Mouse (Mus musculus) heart, adult 2 months (tissue): ENCODE measurements around the gene Mrpl48. TPM values are rescaled to one million over a fixed set of nuclear protein-coding genes. Genes with fewer than 3 reads are reported as not detected.

ENCODE experiments used
- DNase-seq, 2 experiments: peaks; one replicate each; pipeline ENCODE4 v3.0.0; 2021
- H3K27ac ChIP-seq: fragments of 200-600 bp; 2 replicates; pipeline ENCODE4 v1.8.1; 2022
- H3K27me3 ChIP-seq: fragments of 200-500 bp; 2 replicates; pipeline ENCODE4 v1.6.1; 2012; ENCODE audit warnings: mild to moderate bottlenecking, low read length, inconsistent platforms, mixed read lengths; ENCODE audit not compliant: control insufficient read depth, insufficient read depth
- H3K36me3 ChIP-seq: fragments of 200-500 bp; 2 replicates; pipeline ENCODE4 v1.6.1; 2012; ENCODE audit warnings: low read length, inconsistent platforms; ENCODE audit not compliant: control insufficient read depth, insufficient read depth
- H3K4me1 ChIP-seq: fragments of 200-500 bp; 2 replicates; pipeline ENCODE4 v1.6.1; 2011; ENCODE audit warnings: low read length; ENCODE audit not compliant: control insufficient read depth, insufficient read depth
- H3K4me3 ChIP-seq: fragments of 200-600 bp; 2 replicates; pipeline ENCODE4 v1.8.1; 2022
- H3K79me2 ChIP-seq: fragments of 200-500 bp; replicated peaks from 2 replicates; pipeline ENCODE4 v1.6.1; 2012; ENCODE audit warnings: mild to moderate bottlenecking, inconsistent platforms, low read length, moderate library complexity, mixed read lengths; ENCODE audit not compliant: control insufficient read depth, insufficient read depth
- H3K9ac ChIP-seq: fragments of 200-500 bp; 2 replicates; pipeline ENCODE4 v1.6.1; 2012; ENCODE audit warnings: low read depth, mild to moderate bottlenecking, control low read depth, inconsistent platforms, low read length, mixed read lengths
- CTCF ChIP-seq: fragments of 200-600 bp; IDR thresholded peaks from 2 replicates; pipeline ENCODE4 v1.8.1; 2022; ENCODE audit warnings: antibody characterized with exemption, mild to moderate bottlenecking, moderate library complexity
- EP300 ChIP-seq: fragments of 200-500 bp; IDR thresholded peaks from 2 replicates; pipeline ENCODE4 v1.6.1; 2011; ENCODE audit warnings: low read depth, low read length, control low read depth; ENCODE audit not compliant: insufficient read depth
- POLR2A ChIP-seq: fragments of 200-500 bp; IDR thresholded peaks from 2 replicates; pipeline ENCODE4 v1.6.1; 2011; ENCODE audit warnings: mild to moderate bottlenecking, low read depth, low read length, control low read depth; ENCODE audit not compliant: insufficient read depth
- WGBS: fragments of 180-500 bp; shearing (Covaris S2); methylation state at CpG from one replicate; pipeline ENCODE4 v1.1.7; 2018; 5-methylcytosine and 5-hydroxymethylcytosine counted together
- intact Hi-C: fragments of 180-260 bp; cut with DNase I; formaldehyde crosslinking; loops from one replicate; pipeline ENCODE4 v1.15.1; 2025
- polyA plus RNA-seq: library from polyadenylated mRNA; depleted of rRNA; stranded (reverse); fragments of >200 nt; gene quantifications from 2 replicates; pipeline ENCODE4 v1.2.3, GENCODE M21; 2012; rRNA removed
- total RNA-seq, 2 experiments: library from RNA; stranded (reverse); gene quantifications; 2 replicates each; pipeline ENCODE4 v1.2.3; 2021

Mrpl48 gene
- total and polyA plus RNA-seq, 3 experiments: 24.1 to 69.9 (median 65.7) TPM

GRCm38 (mm10) chr7:100496791-100497190 lies 111.3 kb downstream of the Mrpl48 start:
- TF ChIP-seq POLR2A (no peak), CTCF (no peak), EP300 (no peak)

DNA sequence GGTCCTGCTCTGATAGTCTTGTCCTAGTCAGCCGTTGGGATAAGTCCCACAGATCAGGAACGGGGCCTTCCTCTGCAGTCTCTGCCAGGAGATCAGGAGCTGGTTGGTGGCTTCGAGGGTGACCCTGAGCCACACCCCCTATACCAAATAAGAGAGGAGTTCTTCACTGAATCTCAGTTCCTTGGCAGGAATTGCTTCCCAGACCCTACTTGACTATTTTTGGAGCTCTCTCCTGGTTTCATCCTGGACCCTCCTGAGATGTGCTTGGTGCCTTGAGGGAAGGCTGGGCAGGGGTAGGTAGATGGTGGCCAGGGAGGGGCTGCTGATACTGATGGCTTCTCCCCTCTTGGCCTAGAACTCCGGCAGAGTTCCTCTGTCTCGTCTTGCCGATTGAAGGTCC lies 111.7 kb downstream of the Mrpl48 start:
- DNase-seq: no peak
- Histone ChIP-seq H3K9ac (no peak overlapping the region), H3K79me2 (no peaks in the 10 kb centered on the region), H3K27ac (peak overlapping the region; percentile 78), H3K4me1 (peaks cover 12% of the 10 kb centered on the region), H3K36me3 (0 out of 2 replicates have a peak, but pooled peaks cover 2% of the 10 kb centered on the region), H3K4me3 (no peak overlapping the region), H3K27me3 (no peaks in the 10 kb centered on the region)
- no peak for TF ChIP-seq CTCF
- TF ChIP-seq POLR2A: no peak
- TF ChIP-seq EP300: no peak
- WGBS: 47% methylated on average over 6 of the region's 6 CpGs
- intact Hi-C loops: no loop called here

More at GRCm38 (mm10) chr7:100496791-100497190, 111.3 kb downstream of the Mrpl48 start:
- Histone ChIP-seq H3K27ac (peak overlapping the region; percentile 78; the same call in 1 of the 2 replicates), H3K36me3 (0 out of 2 replicates have a peak, but pooled peaks cover 2% of the 10 kb centered on the region), H3K79me2 (no peaks in the 10 kb centered on the region), H3K9ac (no peak overlapping the region), H3K4me1 (peaks cover 12% of the 10 kb centered on the region), H3K4me3 (no peak overlapping the region), H3K27me3 (no peaks in the 10 kb centered on the region)
- intact Hi-C loops: no loop called here
- 97% methylated on average over 9 of the region's 9 CpGs for WGBS
- DNase-seq: no peak

Other genes starting within 250 kb of the Mrpl48 start
- gene C2cd3, start 236.1 kb downstream of the Mrpl48 start, total RNA-seq: 1 to 10 TPM; 7.0 to 8.4 TPM
- gene C2cd3, start 236.1 kb downstream of the Mrpl48 start, polyA plus RNA-seq: 6.6 and 8.5 TPM in 2 replicates
- 10 to 100 TPM; 32.5 to 35.8 TPM for gene Ppme1, start 236.0 kb downstream of the Mrpl48 start, total RNA-seq
- 80.7 and 118 TPM in 2 replicates for gene Ppme1, start 236.0 kb downstream of the Mrpl48 start, polyA plus RNA-seq
- 10 to 100 TPM; 33.7 to 39.4 TPM for gene Ucp3, start 135.3 kb downstream of the Mrpl48 start, total RNA-seq
- 39.0 and 39.1 TPM in 2 replicates for gene Ucp3, start 135.3 kb downstream of the Mrpl48 start, polyA plus RNA-seq
- 100 to 1,000 TPM; 245 to 496 TPM for gene Ucp2, start 115.0 kb downstream of the Mrpl48 start, total RNA-seq
- 109 and 193 TPM in 2 replicates for gene Ucp2, start 115.0 kb downstream of the Mrpl48 start, polyA plus RNA-seq
- not detected for gene Dnajb13, start 93.3 kb downstream of the Mrpl48 start, total RNA-seq
- gene Dnajb13, start 93.3 kb downstream of the Mrpl48 start, polyA plus RNA-seq: 0.32 and 1.2 TPM in 2 replicates
- gene Coa4, start 71.2 kb downstream of the Mrpl48 start, total RNA-seq: 10 to 100 TPM; 14.1 to 15.4 TPM
- gene Coa4, start 71.2 kb downstream of the Mrpl48 start, polyA plus RNA-seq: 20.0 and 22.9 TPM in 2 replicates
- 10 to 100 TPM; 59.8 to 64.9 TPM for gene Rab6a, start 891 bp downstream of the Mrpl48 start, total RNA-seq
- gene Rab6a, start 891 bp downstream of the Mrpl48 start, polyA plus RNA-seq: 21.1 and 35.8 TPM in 2 replicates
- 1 to 10 TPM; 2.2 to 2.5 TPM for gene Plekhb1, start 54.1 kb upstream of the Mrpl48 start, total RNA-seq
- gene Plekhb1, start 54.1 kb upstream of the Mrpl48 start, polyA plus RNA-seq: 9.0 and 12.1 TPM in 2 replicates
- 10 to 100 TPM; 36.3 to 37.1 TPM for gene Fam168a, start 98.3 kb upstream of the Mrpl48 start, total RNA-seq
- gene Fam168a, start 98.3 kb upstream of the Mrpl48 start, polyA plus RNA-seq: 39.8 and 52.6 TPM in 2 replicates